Mouse (Mus musculus): ENCODE measurements at regions not wholly inside any gene's neighbourhood (a gene's known extent, or its start where the extent isn't known, plus 50 kb on each side); places are given as distances from the start of the nearest gene placed in this dataset.

GRCm38 (mm10) chr5:64600811-64601210 is 202.4 kb upstream of the Klf3 start:
- H3K4me2 ChIP-seq (replicated peaks; ENCODE audit: low read depth, low read length, severe bottlenecking) = no peak overlapping the region

DNA sequence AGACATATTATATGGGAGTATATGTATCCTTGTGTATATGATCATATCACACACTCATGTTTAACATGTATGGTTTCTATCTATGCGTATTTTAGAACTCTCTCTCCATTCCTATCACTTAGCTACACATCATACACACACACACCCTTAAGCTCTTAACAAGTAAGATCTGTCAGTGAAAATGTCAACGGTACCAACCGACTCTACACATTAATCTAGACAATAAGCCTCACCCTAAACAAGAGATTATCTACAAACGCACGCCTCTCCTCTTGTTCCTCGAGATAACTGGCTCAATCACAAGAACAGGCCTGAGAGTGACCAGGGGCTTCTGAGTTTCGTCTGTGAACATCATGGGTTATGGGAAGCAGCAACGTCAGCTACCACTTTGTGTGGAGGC is 201.9 kb upstream of the Klf3 start:
- DNase-seq (ENCODE audit: low spot score) (no peak), ATAC-seq (ENCODE audit: low FRiP score, low read depth) (no peak)
- peaks cover 16% of the 10 kb centered on the region for H3K4me1 ChIP-seq (ENCODE audit: control insufficient read depth, insufficient read depth, low read length)
- WGBS = 70% methylated on average over 8 of the region's 8 CpGs
- H3K4me3 ChIP-seq (replicated peaks; ENCODE audit: low read length) = no peak overlapping the region
- H3K9me3 ChIP-seq (ENCODE audit: control insufficient read depth, low read length) = no peaks in the 10 kb centered on the region
- H3K36me3 ChIP-seq (ENCODE audit: control insufficient read depth, insufficient read depth, low read length) = no peaks in the 10 kb centered on the region
- H3K27me3 ChIP-seq (ENCODE audit: control insufficient read depth, insufficient read depth, low read length) = no peaks in the 10 kb centered on the region
- H3K4me2 ChIP-seq (replicated peaks; ENCODE audit: low read depth, low read length, severe bottlenecking) = no peak overlapping the region
- no peak overlapping the region for H3K9ac ChIP-seq (ENCODE audit: low read depth, low read length, severe bottlenecking)
- H3K27ac ChIP-seq (replicated peaks; ENCODE audit: low read depth, low read length) = no peak overlapping the region
- TF ChIP-seq POLR2A (IDR thresholded peaks at IDR 0.05; ENCODE audit: borderline replicate concordance, extremely low read depth, insufficient read depth, insufficient read length) = no peak

More at GRCm38 (mm10) chr5:64600811-64601210, 202.4 kb upstream of the Klf3 start:
- no peaks in the 10 kb centered on the region for H3K27me3 ChIP-seq (ENCODE audit: control insufficient read depth, insufficient read depth, low read length)
- no peak overlapping the region for H3K27ac ChIP-seq (replicated peaks; ENCODE audit: low read depth, low read length)
- H3K4me1 ChIP-seq (ENCODE audit: control insufficient read depth, insufficient read depth, low read length) = peaks cover 18% of the 10 kb centered on the region
- H3K36me3 ChIP-seq (ENCODE audit: control insufficient read depth, insufficient read depth, low read length) = no peaks in the 10 kb centered on the region
- no peak overlapping the region for H3K4me3 ChIP-seq (replicated peaks; ENCODE audit: low read length)
- no peak for TF ChIP-seq POLR2A (IDR thresholded peaks at IDR 0.05; ENCODE audit: borderline replicate concordance, extremely low read depth, insufficient read depth, insufficient read length)
- no peak for ATAC-seq (ENCODE audit: low FRiP score, low read depth)
- WGBS = 32% methylated on average over 2 of the region's 2 CpGs
- no peak for DNase-seq (ENCODE audit: low spot score)
- H3K9ac ChIP-seq (ENCODE audit: low read depth, low read length, severe bottlenecking) = no peak overlapping the region
- H3K9me3 ChIP-seq (ENCODE audit: control insufficient read depth, low read length) = no peaks in the 10 kb centered on the region

GRCm38 (mm10) chr5:64601832-64602231 is 201.4 kb upstream of the Klf3 start:
- Histone ChIP-seq H3K27me3 (ENCODE audit: control insufficient read depth, insufficient read depth, low read length) (no peaks in the 10 kb centered on the region), H3K36me3 (ENCODE audit: control insufficient read depth, insufficient read depth, low read length) (no peaks in the 10 kb centered on the region), H3K9ac (ENCODE audit: low read depth, low read length, severe bottlenecking) (no peak overlapping the region), H3K9me3 (ENCODE audit: control insufficient read depth, low read length) (no peaks in the 10 kb centered on the region), H3K4me1 (ENCODE audit: control insufficient read depth, insufficient read depth, low read length) (peaks cover 13% of the 10 kb centered on the region), H3K27ac (replicated peaks; ENCODE audit: low read depth, low read length) (no peak overlapping the region), H3K4me2 (replicated peaks; ENCODE audit: low read depth, low read length, severe bottlenecking) (no peak overlapping the region), H3K4me3 (replicated peaks; ENCODE audit: low read length) (no peak overlapping the region)
- 75% methylated on average over 5 of the region's 5 CpGs for WGBS
- ATAC-seq (ENCODE audit: low FRiP score, low read depth) (no peak), DNase-seq (ENCODE audit: low spot score) (no peak)
- TF ChIP-seq POLR2A (IDR thresholded peaks at IDR 0.05; ENCODE audit: borderline replicate concordance, extremely low read depth, insufficient read depth, insufficient read length) = no peak

DNA sequence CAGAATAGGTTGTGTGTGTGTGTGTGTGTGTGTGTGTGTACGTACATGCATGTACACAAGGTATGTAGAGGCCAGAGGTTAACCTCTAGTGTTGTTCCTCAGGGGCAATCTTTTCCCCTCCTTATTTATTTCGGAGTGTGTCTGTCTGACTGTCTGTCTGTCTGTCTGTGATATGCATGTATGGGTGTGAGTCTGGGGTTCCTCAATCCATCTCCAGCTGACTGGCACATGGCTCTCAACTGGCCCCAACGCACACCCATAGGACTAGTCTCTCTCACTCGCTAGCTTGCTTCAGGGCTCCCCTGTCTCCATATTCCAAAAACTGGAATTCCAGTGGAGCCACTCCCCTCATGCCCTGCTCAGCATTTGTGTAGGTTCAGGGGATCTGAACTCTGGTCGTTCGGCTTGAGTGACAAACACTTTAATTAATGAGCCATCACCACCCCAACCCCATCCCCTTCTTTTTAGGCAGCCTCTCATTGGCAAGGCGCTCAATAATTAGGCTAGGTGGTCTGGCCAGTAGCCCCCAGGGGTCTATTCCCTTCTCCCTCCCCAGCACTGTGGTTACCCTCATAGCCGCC is 200.7 kb upstream of the Klf3 start:
- H3K4me3 ChIP-seq (replicated peaks; ENCODE audit: low read length) = no peak overlapping the region
- no peaks in the 10 kb centered on the region for H3K9me3 ChIP-seq (ENCODE audit: control insufficient read depth, low read length)
- H3K36me3 ChIP-seq (ENCODE audit: control insufficient read depth, insufficient read depth, low read length) = no peaks in the 10 kb centered on the region
- H3K4me1 ChIP-seq (ENCODE audit: control insufficient read depth, insufficient read depth, low read length) = peaks cover 13% of the 10 kb centered on the region
- DNase-seq (ENCODE audit: low spot score) = no peak
- H3K27me3 ChIP-seq (ENCODE audit: control insufficient read depth, insufficient read depth, low read length) = no peaks in the 10 kb centered on the region
- no peak overlapping the region for H3K4me2 ChIP-seq (replicated peaks; ENCODE audit: low read depth, low read length, severe bottlenecking)
- no peak for ATAC-seq (ENCODE audit: low FRiP score, low read depth)
- no peak overlapping the region for H3K27ac ChIP-seq (replicated peaks; ENCODE audit: low read depth, low read length)
- H3K9ac ChIP-seq (ENCODE audit: low read depth, low read length, severe bottlenecking) = no peak overlapping the region
- TF ChIP-seq POLR2A (IDR thresholded peaks at IDR 0.05; ENCODE audit: borderline replicate concordance, extremely low read depth, insufficient read depth, insufficient read length) = no peak
- 76% methylated on average over 8 of the region's 8 CpGs for WGBS

DNA sequence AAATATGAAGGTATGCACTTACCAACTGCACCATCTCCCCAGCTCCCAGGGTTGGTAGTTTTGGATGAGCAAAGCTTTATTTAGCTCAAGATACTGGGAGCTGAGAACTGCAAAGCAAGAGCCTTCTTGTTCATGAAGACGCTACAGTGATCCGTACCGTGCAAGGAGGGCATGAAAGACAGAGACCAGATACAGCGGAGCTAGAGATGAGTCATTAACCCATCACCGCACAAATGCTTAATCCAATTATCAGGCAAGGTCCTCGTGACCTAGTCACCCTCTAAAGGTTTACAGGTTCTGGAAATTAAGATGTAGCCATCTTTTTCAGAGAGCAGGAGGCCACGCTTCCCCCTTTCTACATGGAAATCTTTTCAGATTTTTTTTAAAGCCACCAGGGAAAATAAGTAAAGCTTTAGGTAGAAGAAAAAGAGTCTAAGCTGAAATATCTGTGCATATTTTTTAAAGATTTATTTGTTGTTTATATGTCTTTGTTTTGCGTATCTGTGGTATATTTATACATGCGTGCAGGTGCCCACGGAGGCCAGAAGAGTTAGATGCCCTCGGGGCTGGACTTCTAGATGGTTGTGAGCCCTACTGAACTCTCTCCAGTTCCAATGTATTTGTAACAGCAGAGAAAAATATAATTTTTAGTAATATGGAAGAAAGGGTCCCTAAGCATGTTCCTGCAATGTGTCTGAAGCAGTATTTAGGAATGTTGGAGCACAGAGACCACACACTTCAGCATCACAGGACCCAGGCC is 200.0 kb upstream of the Klf3 start:
- ATAC-seq (ENCODE audit: low FRiP score, low read depth) (no peak), DNase-seq (ENCODE audit: low spot score) (no peak)
- Histone ChIP-seq H3K4me1 (ENCODE audit: control insufficient read depth, insufficient read depth, low read length) (peaks cover 13% of the 10 kb centered on the region), H3K4me2 (replicated peaks; ENCODE audit: low read depth, low read length, severe bottlenecking) (no peak overlapping the region), H3K9ac (ENCODE audit: low read depth, low read length, severe bottlenecking) (no peak overlapping the region), H3K9me3 (ENCODE audit: control insufficient read depth, low read length) (no peaks in the 10 kb centered on the region), H3K27me3 (ENCODE audit: control insufficient read depth, insufficient read depth, low read length) (no peaks in the 10 kb centered on the region), H3K4me3 (replicated peaks; ENCODE audit: low read length) (no peak overlapping the region), H3K36me3 (ENCODE audit: control insufficient read depth, insufficient read depth, low read length) (no peaks in the 10 kb centered on the region), H3K27ac (replicated peaks; ENCODE audit: low read depth, low read length) (no peak overlapping the region)
- 87% methylated on average over 11 of the region's 11 CpGs for WGBS
- no peak for TF ChIP-seq POLR2A (IDR thresholded peaks at IDR 0.05; ENCODE audit: borderline replicate concordance, extremely low read depth, insufficient read depth, insufficient read length)
